9 mouse cellular contexts compared by ENCODE assay signal in the genomic region with DNA sequence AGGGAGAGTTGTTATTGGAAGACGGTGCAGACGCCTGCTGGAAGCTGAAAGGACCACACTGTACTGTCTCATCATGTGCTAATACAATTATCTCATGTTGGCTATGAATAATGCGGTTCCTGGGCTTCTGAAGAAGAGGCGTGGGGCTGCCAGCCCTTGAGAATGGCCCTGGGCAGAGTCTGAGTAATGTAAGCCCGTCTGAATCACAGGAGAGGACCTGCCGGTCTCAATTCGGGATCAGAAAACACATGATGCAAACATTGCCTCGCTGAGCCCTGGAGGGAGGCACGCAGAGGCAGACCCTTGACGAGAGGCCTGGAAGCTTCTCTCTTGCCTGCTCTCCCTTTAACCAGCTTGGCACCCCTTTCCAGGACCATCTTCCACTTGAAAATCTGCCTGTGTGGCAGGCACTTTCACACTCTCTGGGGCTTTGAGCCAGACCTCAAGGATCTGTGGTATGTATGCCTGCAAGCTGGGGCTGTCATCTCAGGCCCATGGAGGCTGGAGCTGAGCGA. TPM values are rescaled to one million over a fixed set of nuclear protein-coding genes. Genes with fewer than 3 reads are reported as not detected.
A peak's percentile ranks its signal among the peaks of the same experiment; 100 is the strongest.
DNase-seq lines count a peak whose midpoint lies in the region; ATAC-seq and TF ChIP-seq lines count a peak whose summit lies in the region.
"Had no signal": no experiment of that assay in that cellular context is flagged by ENCODE, and none has a peak within 500 bp of the region (broad histone marks: within the 10 kb centered on the region; RNA-seq: fewer than 3 reads in every experiment).

No protein-coding gene starts in this region.

- TF ChIP-seq CTCF in heart, postnatal 0 days (IDR thresholded peaks at IDR 0.05; ENCODE audit: low read depth), result no peak

- no peaks in the 10 kb centered on the region for H3K36me3 ChIP-seq in embryonic facial prominence, embryonic 12.5 days
- H3K36me3 ChIP-seq in embryonic facial prominence, embryonic 10.5 days (replicated peaks), result no peaks in the 10 kb centered on the region
- H3K36me3 ChIP-seq in midbrain, embryonic 16.5 days (ENCODE audit: control insufficient read depth, insufficient read depth, low read length), result no peaks in the 10 kb centered on the region
- no peaks in the 10 kb centered on the region for H3K36me3 ChIP-seq in midbrain, embryonic 11.5 days (ENCODE audit: control insufficient read depth, insufficient read depth, low read length)
- H3K36me3 ChIP-seq in heart, postnatal 0 days (replicated peaks; ENCODE audit: control insufficient read depth, insufficient read depth, low read length), result no peaks in the 10 kb centered on the region
- no peaks in the 10 kb centered on the region for H3K36me3 ChIP-seq in stomach, embryonic 15.5 days

- no peak for DNase-seq in embryonic facial prominence, embryonic 10.5 days (ENCODE audit: low spot score)
- no peak for DNase-seq in midbrain, embryonic 11.5 days (ENCODE audit: low spot score, missing footprints)
- DNase-seq in heart, postnatal 0 days (ENCODE audit: low spot score), result peak; percentile 29
- DNase-seq in right cerebral cortex, adult 18-20 months, result no peak
- DNase-seq: thymus, postnatal 25 days had no signal

- H3K4me2 ChIP-seq in embryonic facial prominence, embryonic 12.5 days (replicated peaks), result no peak overlapping the region
- H3K4me2 ChIP-seq in midbrain, embryonic 16.5 days (ENCODE audit: low read length), result no peak overlapping the region
- no peak overlapping the region for H3K4me2 ChIP-seq in midbrain, embryonic 11.5 days
- no peak overlapping the region for H3K4me2 ChIP-seq in heart, postnatal 0 days (ENCODE audit: low read depth, low read length)
- no peak overlapping the region for H3K4me2 ChIP-seq in stomach, embryonic 15.5 days

- no peak for TF ChIP-seq EP300 in heart, postnatal 0 days (IDR thresholded peaks at IDR 0.05; ENCODE audit: low read depth)

- H3K4me1 ChIP-seq in embryonic facial prominence, embryonic 12.5 days, result 0 out of 2 replicates have a peak, but pooled peaks cover 10% of the 10 kb centered on the region
- H3K4me1 ChIP-seq in embryonic facial prominence, embryonic 10.5 days, result peaks cover 22% of the 10 kb centered on the region
- peaks cover 9% of the 10 kb centered on the region for H3K4me1 ChIP-seq in midbrain, embryonic 16.5 days (ENCODE audit: control insufficient read depth, insufficient read depth, low read length)
- no peaks in the 10 kb centered on the region for H3K4me1 ChIP-seq in midbrain, embryonic 11.5 days (ENCODE audit: control insufficient read depth, insufficient read depth, low read length)
- peaks cover 54% of the 10 kb centered on the region for H3K4me1 ChIP-seq in heart, postnatal 0 days (ENCODE audit: control insufficient read depth, insufficient read depth)
- H3K4me1 ChIP-seq in stomach, embryonic 15.5 days, result peaks cover 14% of the 10 kb centered on the region

- H3K9ac ChIP-seq in embryonic facial prominence, embryonic 12.5 days, result no peak overlapping the region
- H3K9ac ChIP-seq in midbrain, embryonic 16.5 days (ENCODE audit: low read depth, low read length), result no peak overlapping the region
- H3K9ac ChIP-seq in midbrain, embryonic 11.5 days (ENCODE audit: low read length), result no peak overlapping the region
- 0 out of 2 replicates have a peak overlapping the region, but pooled peaks have one; percentile 13 for H3K9ac ChIP-seq in heart, postnatal 0 days (replicated peaks; ENCODE audit: low read depth, low read length)
- no peak overlapping the region for H3K9ac ChIP-seq in stomach, embryonic 15.5 days

- H3K9me3 ChIP-seq in embryonic facial prominence, embryonic 12.5 days, result no peaks in the 10 kb centered on the region
- 0 out of 2 replicates have a peak, but pooled peaks cover 3% of the 10 kb centered on the region for H3K9me3 ChIP-seq in embryonic facial prominence, embryonic 10.5 days
- no peaks in the 10 kb centered on the region for H3K9me3 ChIP-seq in midbrain, embryonic 16.5 days (replicated peaks; ENCODE audit: control insufficient read depth, low read length, poor library complexity, severe bottlenecking)
- H3K9me3 ChIP-seq in midbrain, embryonic 11.5 days (ENCODE audit: control insufficient read depth, low read length), result no peaks in the 10 kb centered on the region
- H3K9me3 ChIP-seq in heart, postnatal 0 days (replicated peaks; ENCODE audit: control insufficient read depth, low read length), result no peaks in the 10 kb centered on the region
- H3K9me3 ChIP-seq in stomach, embryonic 15.5 days, result no peaks in the 10 kb centered on the region

- WGBS in embryonic facial prominence, embryonic 12.5 days, result 74% methylated on average over 11 of the region's 11 CpGs
- 80% methylated on average over 11 of the region's 11 CpGs for WGBS in embryonic facial prominence, embryonic 10.5 days
- 74% methylated on average over 11 of the region's 11 CpGs for WGBS in midbrain, embryonic 16.5 days
- 85% methylated on average over 11 of the region's 11 CpGs for WGBS in midbrain, embryonic 11.5 days
- 45% methylated on average over 11 of the region's 11 CpGs for WGBS in heart, postnatal 0 days
- 61% methylated on average over 11 of the region's 11 CpGs for WGBS in stomach, embryonic 15.5 days

- H3K4me3 ChIP-seq in embryonic facial prominence, embryonic 12.5 days, result no peak overlapping the region
- H3K4me3 ChIP-seq in embryonic facial prominence, embryonic 10.5 days, result no peak overlapping the region
- no peak overlapping the region for H3K4me3 ChIP-seq in midbrain, embryonic 16.5 days (ENCODE audit: low read depth, low read length)
- no peak overlapping the region for H3K4me3 ChIP-seq in midbrain, embryonic 11.5 days (ENCODE audit: low read depth, low read length)
- H3K4me3 ChIP-seq in heart, postnatal 0 days (ENCODE audit: low read depth, low read length), result no peak overlapping the region
- H3K4me3 ChIP-seq in stomach, embryonic 15.5 days (replicated peaks), result no peak overlapping the region

- ATAC-seq in embryonic facial prominence, embryonic 12.5 days (ENCODE audit: insufficient number of reproducible peaks, insufficient read depth, low FRiP score, low TSS enrichment), result peak; percentile 37; the same call in 1 of the 2 replicates
- no peak for ATAC-seq in midbrain, embryonic 16.5 days
- no peak for ATAC-seq in midbrain, embryonic 11.5 days (ENCODE audit: low FRiP score)
- no peak for ATAC-seq in heart, postnatal 0 days (ENCODE audit: insufficient read depth, low read depth)
- ATAC-seq in stomach, embryonic 15.5 days (ENCODE audit: insufficient read depth, low FRiP score, low read depth), result no peak; the same call in 1 of the 2 replicates
- no peak for ATAC-seq in CD4-positive, CD25-positive, alpha-beta regulatory T cell, adult 4 months

- H3K27me3 ChIP-seq in embryonic facial prominence, embryonic 12.5 days, result no peaks in the 10 kb centered on the region
- H3K27me3 ChIP-seq in embryonic facial prominence, embryonic 10.5 days (replicated peaks; ENCODE audit: low read depth, poor library complexity, severe bottlenecking), result no peaks in the 10 kb centered on the region
- H3K27me3 ChIP-seq in midbrain, embryonic 16.5 days (ENCODE audit: control insufficient read depth, insufficient read depth, low read depth, low read length), result no peaks in the 10 kb centered on the region
- no peaks in the 10 kb centered on the region for H3K27me3 ChIP-seq in midbrain, embryonic 11.5 days (ENCODE audit: control insufficient read depth, insufficient read depth, low read length)
- H3K27me3 ChIP-seq in heart, postnatal 0 days (ENCODE audit: control insufficient read depth, insufficient read depth, low read length), result no peaks in the 10 kb centered on the region
- H3K27me3 ChIP-seq in stomach, embryonic 15.5 days (replicated peaks), result no peaks in the 10 kb centered on the region

- 0 out of 2 replicates have a peak overlapping the region, but pooled peaks have one; percentile 12 for H3K27ac ChIP-seq in embryonic facial prominence, embryonic 12.5 days
- H3K27ac ChIP-seq in embryonic facial prominence, embryonic 10.5 days (replicated peaks), result no peak overlapping the region
- H3K27ac ChIP-seq in midbrain, embryonic 16.5 days (ENCODE audit: low read length), result peak overlapping the region; percentile 19; the same call in 1 of the 2 replicates
- no peak overlapping the region for H3K27ac ChIP-seq in midbrain, embryonic 11.5 days (ENCODE audit: low read depth, low read length)
- H3K27ac ChIP-seq in heart, postnatal 0 days (ENCODE audit: low read depth), result peak overlapping the region; percentile 88
- peak overlapping the region; percentile 81 for H3K27ac ChIP-seq in stomach, embryonic 15.5 days

RNA-seq across cellular contexts. Expression of a gene that starts 48.3 kb away (rescaled TPM):
- polyA plus RNA-seq in embryonic facial prominence, embryonic 12.5 days (2016; fragmentation: Nextera tagmentation; extraction: Ambion mirVana), result 3.0 and 3.2 TPM in 2 replicates
- 2.7 and 2.8 TPM in 2 replicates for polyA plus RNA-seq in embryonic facial prominence, embryonic 10.5 days (2016; fragmentation: Nextera tagmentation; extraction: Ambion mirVana)
- polyA plus RNA-seq in midbrain, embryonic 16.5 days (2015; fragmentation: Nextera tagmentation; extraction: Ambion mirVana), result 1.7 and 2.1 TPM in 2 replicates
- 2.2 TPM in 2 replicates for polyA plus RNA-seq in midbrain, embryonic 11.5 days (2014; fragmentation: Nextera tagmentation; extraction: Ambion mirVana)
- 5.6 and 7.3 TPM in 2 replicates for total RNA-seq in heart, postnatal 0 days (2014; rRNA removed; ENCODE audit: low replicate concordance)
- 0.73 and 0.92 TPM in 2 replicates for polyA plus RNA-seq in heart, postnatal 0 days (2015; fragmentation: Nextera tagmentation; extraction: Ambion mirVana)
- 2.6 and 3.0 TPM in 2 replicates for polyA plus RNA-seq in stomach, embryonic 15.5 days (2015; fragmentation: Nextera tagmentation; extraction: Ambion mirVana)
- polyA plus RNA-seq in CD4-positive, CD25-positive, alpha-beta regulatory T cell, adult 4 months (2017; shearing (Covaris generic)), result 1 to 10 TPM; 2.0 to 2.2 TPM

Comparison
In these comparisons a context has a peak if more than half of its experiments do, and no peak if none do; other contexts are left out.
1. H3K27ac ChIP-seq: peak in embryonic facial prominence, embryonic 12.5 days (single experiment), midbrain, embryonic 16.5 days (single experiment), heart, postnatal 0 days (single experiment) and stomach, embryonic 15.5 days (single experiment); none in embryonic facial prominence, embryonic 10.5 days (single experiment) and midbrain, embryonic 11.5 days (single experiment).